Mouse (Mus musculus): Measurements from ENCODE around the gene Pml. TPM values are rescaled to one million over a fixed set of nuclear protein-coding genes. Genes with fewer than 3 reads are reported as not detected.
"Not testable (repeated sequence)": the region's sequence is repeated elsewhere in the genome, so short reads cannot be mapped to it uniquely, and the experiment has no call there.

Gene Pml
- polyA plus RNA-seq, 1 experiment, result 71.3 TPM

- H3K4me1 ChIP-seq (ENCODE audit: control insufficient read depth, insufficient read depth, low read length), result peaks cover 27% of the 10 kb centered on the region
- H3K4me3 ChIP-seq (ENCODE audit: insufficient read depth, low read length), result no peak overlapping the region
- no peak; the same call in 1 of the 2 replicates for TF ChIP-seq CTCF (IDR thresholded peaks at IDR 0.05; ENCODE audit: low read depth, low read length)
- TF ChIP-seq POLR2A (IDR thresholded peaks at IDR 0.05; ENCODE audit: borderline replicate concordance, low read depth, low read length), result no peak
- peak overlapping the region; percentile 24; the same call in 1 of the 2 replicates for H3K27ac ChIP-seq (ENCODE audit: insufficient read depth, low read depth, low read length)
These were observed 6.4 kb upstream of the Pml start for GRCm38 (mm10) chr9:58255704-58256685.

- no peak overlapping the region for H3K4me3 ChIP-seq (ENCODE audit: insufficient read depth, low read length)
- no peak overlapping the region for H3K27ac ChIP-seq (ENCODE audit: insufficient read depth, low read depth, low read length)
- peaks cover 32% of the 10 kb centered on the region for H3K4me1 ChIP-seq (ENCODE audit: control insufficient read depth, insufficient read depth, low read length)
- TF ChIP-seq POLR2A (IDR thresholded peaks at IDR 0.05; ENCODE audit: borderline replicate concordance, low read depth, low read length) (no peak), CTCF (IDR thresholded peaks at IDR 0.05; ENCODE audit: low read depth, low read length) (no peak)
These were observed 5.5 kb upstream of the Pml start for GRCm38 (mm10) chr9:58255105-58255504.

GRCm38 (mm10) chr9:58253805-58254122 is 4.2 kb upstream of the Pml start:
- Histone ChIP-seq H3K27ac (ENCODE audit: insufficient read depth, low read depth, low read length) (0 out of 2 replicates have a peak overlapping the region, but pooled peaks have one; percentile 63), H3K4me3 (ENCODE audit: insufficient read depth, low read length) (peak overlapping the region; percentile 82), H3K4me1 (ENCODE audit: control insufficient read depth, insufficient read depth, low read length) (peaks cover 36% of the 10 kb centered on the region)

- TF ChIP-seq POLR2A (IDR thresholded peaks at IDR 0.05; ENCODE audit: borderline replicate concordance, low read depth, low read length) (no peak), CTCF (IDR thresholded peaks at IDR 0.05; ENCODE audit: low read depth, low read length) (peak; percentile 16; the same call in 1 of the 2 replicates)
- peak within 1 kb of the TSS; percentile 82 for H3K4me3 ChIP-seq (ENCODE audit: insufficient read depth, low read length)
- peak within 1 kb of the TSS; percentile 63 for H3K27ac ChIP-seq (ENCODE audit: insufficient read depth, low read depth, low read length)
- peaks cover 40% of the 10 kb centered on the region for H3K4me1 ChIP-seq (ENCODE audit: control insufficient read depth, insufficient read depth, low read length)
These were observed 3.6 kb upstream of the Pml start, which contains the start of gene Stoml1 for GRCm38 (mm10) chr9:58253033-58253804. Gene Stoml1, plus strand, starts transcription at chr9:58253164.

- H3K27ac ChIP-seq (ENCODE audit: insufficient read depth, low read depth, low read length), result not testable (repeated sequence)
- peaks cover 44% of the 10 kb centered on the region for H3K4me1 ChIP-seq (ENCODE audit: control insufficient read depth, insufficient read depth, low read length)
These were observed 1.1 kb upstream of the Pml start for GRCm38 (mm10) chr9:58250730-58251129.

GRCm38 (mm10) chr9:58250322-58250721 is 736 bp upstream of the Pml start:
- H3K27ac ChIP-seq (ENCODE audit: insufficient read depth, low read depth, low read length), result no peak overlapping the region
- H3K4me3 ChIP-seq (ENCODE audit: insufficient read depth, low read length), result no peak overlapping the region
- H3K4me1 ChIP-seq (ENCODE audit: control insufficient read depth, insufficient read depth, low read length), result peaks cover 40% of the 10 kb centered on the region
- TF ChIP-seq POLR2A (IDR thresholded peaks at IDR 0.05; ENCODE audit: borderline replicate concordance, low read depth, low read length) (no peak), CTCF (IDR thresholded peaks at IDR 0.05; ENCODE audit: low read depth, low read length) (no peak)

More at GRCm38 (mm10) chr9:58250730-58251129, 1.1 kb upstream of the Pml start:
- not testable (repeated sequence) for H3K4me3 ChIP-seq (ENCODE audit: insufficient read depth, low read length)

GRCm38 (mm10) chr9:58248746-58249413 is 706 bp downstream of the Pml start:
- TF ChIP-seq CTCF (IDR thresholded peaks at IDR 0.05; ENCODE audit: low read depth, low read length) (no peak), POLR2A (IDR thresholded peaks at IDR 0.05; ENCODE audit: borderline replicate concordance, low read depth, low read length) (no peak)
- Histone ChIP-seq H3K27ac (ENCODE audit: insufficient read depth, low read depth, low read length) (peak overlapping the region; percentile 81), H3K4me1 (ENCODE audit: control insufficient read depth, insufficient read depth, low read length) (peaks cover 31% of the 10 kb centered on the region), H3K4me3 (ENCODE audit: insufficient read depth, low read length) (peak overlapping the region; percentile 76)

GRCm38 (mm10) chr9:58247064-58247759 is 2.4 kb downstream of the Pml start:
- H3K27ac ChIP-seq (ENCODE audit: insufficient read depth, low read depth, low read length), result no peak overlapping the region
- peaks cover 31% of the 10 kb centered on the region for H3K4me1 ChIP-seq (ENCODE audit: control insufficient read depth, insufficient read depth, low read length)
- TF ChIP-seq CTCF (IDR thresholded peaks at IDR 0.05; ENCODE audit: low read depth, low read length), result no peak
- TF ChIP-seq POLR2A (IDR thresholded peaks at IDR 0.05; ENCODE audit: borderline replicate concordance, low read depth, low read length), result no peak
- no peak overlapping the region for H3K4me3 ChIP-seq (ENCODE audit: insufficient read depth, low read length)

- Histone ChIP-seq H3K4me3 (ENCODE audit: insufficient read depth, low read length) (no peak overlapping the region), H3K4me1 (ENCODE audit: control insufficient read depth, insufficient read depth, low read length) (peaks cover 33% of the 10 kb centered on the region), H3K27ac (ENCODE audit: insufficient read depth, low read depth, low read length) (no peak overlapping the region)
- no peak for TF ChIP-seq POLR2A (IDR thresholded peaks at IDR 0.05; ENCODE audit: borderline replicate concordance, low read depth, low read length)
- TF ChIP-seq CTCF (IDR thresholded peaks at IDR 0.05; ENCODE audit: low read depth, low read length), result no peak
These were observed 3.4 kb downstream of the Pml start for GRCm38 (mm10) chr9:58246083-58246591.

All from bone marrow macrophage, adult 2 months (primary cell).